Mouse (Mus musculus) MEL (cell line): Measurements from ENCODE around the gene Tmem200a.

ENCODE experiments used
- EP300 ChIP-seq, 2 experiments: IDR thresholded peaks; 2 replicates each; pipeline ENCODE4 v1.6.1; 2011; ENCODE audit warnings: improper control_type of control experiment in 2 of 2, low read length in 2 of 2, low read depth in 1 of 2, mild to moderate bottlenecking in 1 of 2
- MYC ChIP-seq: IDR thresholded peaks from 2 replicates; pipeline ENCODE4 v1.6.1; 2011; ENCODE audit warnings: low read depth, mild to moderate bottlenecking, low read length, improper control_type of control experiment, moderate library complexity
- NELFE ChIP-seq: IDR thresholded peaks from 2 replicates; pipeline ENCODE4 v1.6.1; 2011; ENCODE audit warnings: low read depth, low read length, improper control_type of control experiment
- POLR2A ChIP-seq, 2 experiments: IDR thresholded peaks; 2 replicates each; pipeline ENCODE4 v1.6.1; 2011 to 2012; ENCODE audit warnings: low read length in 2 of 2, mild to moderate bottlenecking in 2 of 2, control low read depth in 1 of 2, improper control_type of control experiment in 1 of 2, low read depth in 1 of 2, moderate library complexity in 1 of 2; ENCODE audit not compliant: control insufficient read depth in 1 of 2, insufficient read depth in 1 of 2, poor library complexity in 1 of 2

DNA sequence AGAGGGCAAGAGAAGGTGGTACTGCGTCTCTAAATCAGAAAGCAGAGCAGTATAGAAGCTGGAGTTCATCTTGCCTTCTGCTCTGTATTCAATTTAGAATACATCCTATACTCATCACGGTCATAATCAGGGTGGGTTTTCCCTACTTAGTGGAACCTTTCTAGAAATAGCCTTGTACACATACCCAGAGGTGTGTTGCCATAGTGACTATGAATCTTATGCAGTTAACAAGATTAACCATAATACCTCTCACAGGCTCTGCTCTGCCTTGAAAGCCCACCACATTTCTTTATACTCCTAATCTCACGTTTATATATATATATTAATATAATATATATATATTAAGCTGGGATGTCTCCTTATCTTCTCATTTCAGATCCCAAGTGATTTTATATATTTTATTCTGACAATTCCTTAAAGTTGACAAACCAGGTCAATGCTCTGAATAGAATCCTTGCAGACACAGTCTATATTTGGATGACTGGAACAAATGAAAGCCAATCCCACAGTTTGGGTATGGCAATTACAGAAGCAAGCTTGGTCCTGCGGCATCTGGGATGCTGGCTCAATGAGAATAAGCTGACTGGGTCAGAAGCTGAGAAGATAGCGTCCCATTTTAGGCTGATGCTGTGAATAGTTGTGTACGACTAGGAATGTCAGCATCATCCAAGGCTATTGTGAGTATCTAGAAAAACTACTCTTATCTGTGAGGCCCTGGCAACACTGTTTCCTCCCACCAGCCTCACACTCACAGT lies 40.4 kb upstream of the Tmem200a start:
- TF ChIP-seq POLR2A (IDR thresholded peaks at IDR 0.05; ENCODE audit: control insufficient read depth in 1 of 2, insufficient read depth in 1 of 2, low read depth in 1 of 2, low read length in 2 of 2, poor library complexity in 1 of 2) (no peak), NELFE (no peak), MYC (no peak), EP300 (IDR thresholded peaks at IDR 0.05; ENCODE audit: low read depth in 1 of 2, low read length in 2 of 2) (no peak)
